Mouse (Mus musculus): ENCODE measurements around the gene Sdhaf2.

The Sdhaf2 gene

DNA sequence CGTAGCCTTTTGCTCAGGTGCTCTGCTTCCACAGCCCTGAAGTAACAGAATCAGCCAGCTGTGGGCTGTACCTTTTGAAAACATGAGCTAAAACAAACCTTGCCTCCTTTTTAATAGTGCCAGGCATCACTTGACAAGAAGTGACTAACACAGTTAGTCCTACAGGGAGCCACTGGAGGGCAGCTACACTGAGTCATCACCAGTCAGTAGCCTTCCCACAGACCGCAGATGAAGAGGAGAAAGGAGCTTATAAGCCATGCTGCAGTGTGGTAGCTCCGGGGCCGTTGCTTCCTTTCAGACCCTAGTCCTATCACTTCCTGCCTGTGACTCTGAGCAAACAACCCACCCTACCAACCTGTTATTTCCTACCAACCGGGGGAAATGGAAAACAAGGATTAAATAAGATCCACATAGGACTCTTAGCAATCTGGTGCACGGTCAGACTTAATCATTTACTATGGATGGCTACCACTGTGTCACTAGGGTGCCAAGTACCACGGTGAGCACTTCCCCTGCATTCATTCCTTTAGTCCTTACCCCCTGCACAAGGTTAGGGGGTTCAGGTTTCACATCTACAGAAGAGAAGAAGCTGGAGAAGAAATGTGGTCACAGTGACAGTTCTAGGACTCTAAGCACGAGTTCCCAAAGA is 28.3 kb downstream of the Sdhaf2 start:
- no peak for DNase-seq

DNA sequence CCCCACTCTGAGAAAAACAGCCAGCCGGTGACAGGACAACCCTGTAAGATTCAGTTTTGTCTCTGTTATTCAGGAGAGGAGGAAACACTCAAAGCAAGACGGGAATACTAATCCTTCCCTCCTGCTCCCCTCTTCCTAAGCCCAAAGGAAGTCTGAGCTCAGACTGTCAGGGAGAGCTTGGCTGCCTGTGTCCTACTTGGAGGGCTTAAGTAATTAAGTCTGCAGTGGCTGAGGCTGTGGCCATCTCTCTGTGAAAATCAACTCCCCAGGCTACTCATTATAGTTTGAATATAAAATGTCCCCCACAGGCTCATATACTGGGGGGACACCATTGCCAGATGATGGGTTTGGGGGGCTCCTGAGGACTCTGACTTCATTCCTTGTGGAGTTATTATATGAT is 29.0 kb downstream of the Sdhaf2 start:
- DNase-seq = no peak

DNA sequence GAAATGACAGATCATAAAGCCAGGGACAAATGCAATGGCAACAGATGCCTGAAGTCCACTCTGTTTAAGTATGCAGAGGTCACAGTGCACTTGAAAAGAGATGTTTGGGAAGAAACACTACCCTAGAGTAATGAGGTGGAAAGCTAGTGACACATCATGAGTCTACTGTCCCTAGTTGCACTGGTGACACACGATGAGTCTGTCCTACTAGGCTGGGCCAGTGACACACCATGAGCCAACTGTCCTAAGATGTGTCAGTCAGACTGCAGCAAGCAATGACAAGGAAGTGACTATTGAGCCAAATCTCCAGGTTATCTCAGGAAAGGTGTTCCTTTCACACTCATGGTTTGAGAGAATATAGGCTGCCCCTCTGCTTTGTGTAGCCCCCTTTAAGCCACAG is 30.3 kb downstream of the Sdhaf2 start:
- DNase-seq = no peak

DNA sequence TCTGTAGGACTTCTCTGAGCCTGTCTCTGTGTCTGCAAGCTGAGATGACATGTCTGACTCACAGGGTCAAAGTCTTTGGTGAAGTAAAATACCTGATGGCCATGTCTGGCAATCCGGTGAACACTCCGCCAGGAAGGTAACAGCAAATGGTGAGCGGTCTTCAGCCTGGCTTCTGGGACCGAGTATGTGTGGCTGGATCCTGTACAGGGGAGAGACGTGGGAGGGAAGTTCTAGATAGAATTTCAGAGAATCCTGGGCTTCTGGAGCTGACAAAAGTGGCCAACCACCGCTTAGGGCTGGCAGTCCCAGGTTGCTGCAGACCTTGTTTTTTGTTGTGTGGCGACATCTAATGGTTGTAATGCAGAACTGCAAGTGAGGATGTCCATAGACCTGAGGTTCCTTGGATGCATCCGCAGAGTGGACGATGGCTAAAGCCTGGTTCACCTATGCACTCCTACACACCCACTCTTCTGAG is 39.6 kb downstream of the Sdhaf2 start:
- DNase-seq = peak; percentile 8 to 12

DNA sequence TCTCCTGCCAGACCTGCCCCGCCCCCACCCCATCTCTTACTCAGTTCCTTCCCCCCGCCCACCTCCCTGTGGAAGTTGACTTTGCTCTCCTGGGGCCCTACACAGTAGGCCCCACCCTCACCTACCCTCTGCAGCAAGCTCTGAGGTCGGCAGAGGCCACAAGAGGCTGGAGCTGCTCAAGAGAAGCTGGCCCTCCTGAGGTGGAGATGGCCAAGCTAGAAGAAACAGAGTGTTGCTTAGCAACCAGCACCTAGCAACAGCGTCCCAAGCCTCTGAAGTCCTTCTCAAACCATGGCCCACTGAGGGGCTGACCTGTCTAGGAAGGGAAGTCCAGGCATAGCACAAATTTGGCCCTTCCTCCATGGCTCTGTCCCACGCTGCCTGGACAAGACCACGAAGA is 43.2 kb downstream of the Sdhaf2 start, which contains the start of gene Ppp1r32:
Gene Ppp1r32 (minus strand): TSS at position 226 of the 400 bp plus-strand sequence.
- DNase-seq = no peak

DNA sequence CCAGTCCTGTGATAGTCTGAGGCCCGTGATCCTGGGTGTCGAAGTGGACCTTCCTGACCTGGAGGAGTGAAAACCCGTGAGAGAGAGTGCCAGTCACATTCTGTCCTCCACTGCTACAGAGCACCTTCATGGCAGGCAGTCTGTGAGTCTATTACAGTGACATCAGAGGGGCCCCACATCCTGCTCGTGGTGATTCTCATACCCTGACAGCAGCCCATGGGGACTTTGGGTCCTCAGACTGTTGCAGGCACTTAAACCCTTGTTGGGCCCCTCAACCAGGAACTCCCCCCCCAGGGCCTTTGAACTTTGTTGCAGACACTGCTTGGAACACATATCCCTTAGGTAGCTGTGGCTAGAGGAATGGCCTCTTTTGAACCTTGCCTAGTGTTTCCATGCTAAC is 46.4 kb downstream of the Sdhaf2 start:
- no peak for DNase-seq

DNA sequence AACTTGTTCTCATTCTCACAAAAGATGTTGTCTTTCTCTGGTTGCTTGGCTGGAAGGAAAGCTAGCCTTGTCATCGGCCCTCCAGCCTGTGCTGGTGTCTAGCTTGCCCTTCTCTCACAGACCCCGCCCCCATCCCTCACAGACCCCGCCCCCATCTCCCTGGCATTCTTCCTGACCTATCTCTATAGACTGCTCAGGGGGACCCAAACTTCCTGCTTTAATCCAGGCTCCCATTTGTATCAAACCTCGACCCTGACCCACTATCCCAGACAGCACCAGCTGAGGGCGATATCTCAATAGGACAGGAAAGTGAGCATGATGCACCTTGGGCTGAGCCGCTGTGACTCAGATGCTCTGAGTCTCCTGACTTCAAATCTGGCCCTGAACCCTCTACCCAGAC is 52.2 kb downstream of the Sdhaf2 start:
- no peak for DNase-seq

DNA sequence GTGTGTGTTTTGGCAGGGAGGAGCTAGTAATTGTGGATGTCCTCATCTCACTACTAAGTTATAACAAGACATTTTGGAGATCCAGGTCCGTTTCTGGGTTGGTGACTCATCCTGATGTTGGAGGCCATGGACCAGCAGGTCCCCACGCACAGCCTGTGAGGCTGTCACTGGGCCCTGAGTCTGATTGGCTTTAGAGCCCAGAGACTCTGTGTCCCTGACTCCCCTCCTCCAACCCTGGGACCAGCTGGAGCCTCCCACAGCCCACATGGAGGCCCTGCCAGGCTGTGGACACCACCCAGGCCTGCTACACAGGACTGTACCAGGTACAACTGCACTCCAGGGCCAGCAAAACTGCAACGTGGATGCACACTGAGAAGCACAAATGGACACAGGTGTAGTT is 53.0 kb downstream of the Sdhaf2 start:
- DNase-seq = no peak

DNA sequence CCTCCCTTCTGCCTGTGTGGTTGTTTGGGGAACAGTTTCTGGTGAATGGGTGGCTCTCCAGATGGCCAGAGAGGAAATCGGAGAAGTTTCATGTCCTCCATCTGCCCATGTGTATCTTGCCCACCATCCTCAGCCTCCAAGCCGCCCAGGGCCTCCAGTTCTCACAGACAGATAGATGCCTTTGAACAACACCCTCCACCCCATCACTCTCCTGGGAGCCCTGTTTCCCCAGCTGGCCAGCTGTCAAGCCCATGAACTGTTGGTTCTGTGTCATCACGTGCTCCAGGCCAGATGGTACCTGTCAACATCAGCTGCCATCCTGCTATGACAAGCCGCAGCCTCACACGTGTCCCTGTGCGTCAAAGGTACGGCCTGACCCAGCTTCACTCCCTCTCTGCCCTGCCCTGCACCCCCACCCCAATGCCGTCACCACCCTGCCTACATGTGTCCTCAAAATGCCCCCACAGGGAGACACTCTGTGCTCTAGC is 56.7 kb downstream of the Sdhaf2 start:
- no peak for DNase-seq

DNA sequence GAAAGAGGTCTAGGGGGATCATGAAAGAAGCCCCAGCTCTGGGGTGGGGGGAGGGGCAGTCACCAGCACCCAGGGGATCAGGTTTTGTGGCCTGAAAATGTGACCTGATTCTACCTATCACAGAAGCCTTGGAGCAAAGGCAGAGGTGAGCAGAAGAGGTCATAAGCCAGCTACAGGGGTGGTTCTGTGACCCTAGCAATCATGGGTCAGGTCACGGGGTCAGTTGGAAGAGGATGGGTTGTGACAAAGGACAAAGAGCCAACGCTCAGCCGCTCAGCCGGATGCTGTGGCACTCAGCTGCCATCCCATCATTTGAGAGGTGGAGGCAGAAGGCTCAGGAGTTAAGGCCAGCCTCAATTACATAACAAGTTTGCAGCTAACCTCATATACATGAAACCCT is 61.5 kb downstream of the Sdhaf2 start:
- DNase-seq = no peak

DNA sequence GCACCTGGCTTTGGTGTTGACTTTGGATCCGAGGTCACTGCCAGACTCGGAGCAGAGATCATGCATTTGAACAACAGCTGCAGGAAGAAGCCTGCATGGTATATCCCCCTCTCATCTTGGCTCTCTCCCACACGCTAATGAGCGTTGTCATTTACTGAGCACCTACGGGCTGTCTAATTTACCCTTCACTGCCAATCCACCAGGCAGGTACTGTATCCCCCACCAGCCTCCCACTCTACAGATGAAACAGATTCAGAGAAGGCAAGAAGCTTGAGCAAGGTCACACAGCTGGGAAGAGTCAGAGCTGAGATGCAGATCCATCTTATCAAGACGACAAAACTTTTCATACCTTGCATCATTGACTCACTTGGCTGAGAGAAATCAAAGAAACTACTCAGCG is 64.4 kb downstream of the Sdhaf2 start:
- DNase-seq = no peak

DNA sequence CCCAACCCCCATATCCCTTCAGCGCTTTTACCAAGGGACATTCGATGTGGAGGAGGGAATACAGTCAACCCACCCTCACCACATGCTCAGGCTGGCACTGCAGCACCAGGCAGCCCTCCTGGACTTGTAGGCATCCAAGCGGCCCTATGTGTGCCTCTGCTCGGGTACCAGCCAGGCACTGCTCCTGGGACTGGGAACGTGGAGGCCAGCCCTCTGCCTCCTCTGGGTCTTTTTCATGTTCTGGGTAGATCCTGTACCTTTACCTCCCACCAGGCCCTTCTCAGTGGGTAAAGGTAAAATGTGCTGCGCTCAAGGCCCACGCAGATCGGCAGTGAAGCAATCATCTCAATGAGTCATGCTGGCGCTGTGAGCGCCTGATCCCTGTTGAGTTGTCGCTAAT is 66.0 kb downstream of the Sdhaf2 start:
- no peak for DNase-seq

DNA sequence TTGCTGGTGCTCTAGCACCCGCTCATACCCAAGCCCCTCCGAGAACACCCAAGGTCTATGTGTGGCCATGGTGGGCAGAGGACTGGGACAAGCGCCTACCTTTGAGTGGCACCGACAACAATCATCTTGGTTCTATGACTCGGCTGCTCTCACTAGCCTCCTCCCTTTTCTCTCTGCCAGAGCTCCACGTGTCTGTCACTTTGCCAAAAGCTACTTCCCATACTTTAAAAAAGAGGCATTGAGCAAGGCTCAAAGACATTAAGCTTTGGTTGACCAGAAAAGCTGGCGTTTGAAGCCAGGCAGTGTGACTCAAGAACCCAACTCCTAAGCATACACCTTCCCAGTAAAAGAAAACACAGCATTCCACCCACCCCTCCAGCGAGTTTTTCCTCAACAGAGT is 67.8 kb downstream of the Sdhaf2 start:
- DNase-seq = no peak

DNA sequence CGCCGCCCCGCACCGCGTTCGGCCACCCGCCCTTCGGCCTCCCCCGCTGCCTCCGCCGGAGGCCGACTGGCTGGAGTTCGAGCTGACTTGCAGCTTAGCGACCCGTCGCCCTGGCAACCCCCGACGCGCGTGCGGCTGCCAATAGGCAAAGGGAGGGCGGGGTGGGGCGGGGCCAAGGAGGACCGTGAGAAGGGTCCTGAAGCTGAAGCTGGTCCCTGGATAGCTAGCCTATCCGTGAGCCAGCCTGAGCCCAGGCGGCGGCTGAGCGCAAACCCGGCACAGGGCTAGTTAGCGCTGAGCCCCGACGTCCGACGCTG is 68.5 kb downstream of the Sdhaf2 start:
- DNase-seq = peak in 1 of 2 experiments; percentile 21

DNA sequence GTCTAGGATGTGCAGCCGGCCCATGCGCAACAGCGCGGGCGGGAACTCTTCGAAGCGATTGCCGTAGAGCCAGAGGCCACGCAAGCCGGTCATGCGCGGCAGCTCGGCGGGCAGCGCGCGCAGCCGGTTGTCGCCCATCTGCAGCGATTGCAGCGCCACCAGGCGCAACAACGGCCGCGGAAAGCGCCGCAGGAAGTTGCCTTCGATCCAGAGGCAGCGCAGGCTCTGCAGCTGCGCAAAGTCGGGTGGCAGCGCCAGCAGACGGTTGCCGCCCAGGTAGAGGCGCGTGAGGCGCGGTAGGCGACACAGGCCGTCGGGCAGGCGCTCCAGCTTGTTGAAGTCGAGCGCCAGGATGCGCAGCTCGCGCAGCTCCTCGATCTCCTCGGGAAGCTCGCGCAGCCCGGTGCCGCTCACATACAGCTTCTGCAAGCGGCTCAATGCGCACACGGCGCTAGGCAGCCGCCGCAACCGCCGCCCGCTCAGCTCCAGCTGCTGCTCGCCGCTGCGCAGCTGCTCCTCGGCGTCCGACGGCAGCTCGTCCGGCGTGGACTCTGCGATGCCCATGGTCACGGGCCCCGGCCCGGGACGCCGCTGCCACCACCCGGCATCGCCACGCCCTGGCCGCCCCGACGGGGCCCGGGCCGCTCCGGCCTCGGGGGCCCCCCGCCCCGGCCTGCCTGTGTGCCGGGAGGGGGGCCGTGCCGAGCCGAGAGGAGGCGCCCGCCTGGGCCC is 69.0 kb downstream of the Sdhaf2 start, which contains the start of gene Lrrc10b:
Gene Lrrc10b (minus strand): TSS at position 722 of the 732 bp plus-strand sequence.
- peak; percentile 55 for DNase-seq

DNA sequence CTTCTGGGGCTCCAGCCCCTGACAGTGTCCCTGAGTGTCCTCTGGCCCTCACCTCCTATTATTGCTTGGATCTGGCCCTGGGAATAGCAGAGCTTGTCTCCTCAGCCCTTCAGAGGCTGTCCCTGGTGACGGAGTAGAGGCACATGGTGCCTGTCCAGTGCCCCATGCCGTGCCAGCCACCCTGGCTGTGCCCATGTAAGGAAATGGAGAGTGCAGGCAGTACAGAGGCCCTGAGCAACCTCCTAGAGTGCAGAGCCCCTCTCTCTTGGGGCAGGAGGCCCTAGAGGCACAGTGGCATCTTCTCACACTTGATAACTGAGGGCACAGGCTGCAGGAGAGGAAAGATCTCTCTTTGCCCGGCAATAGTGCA is 70.5 kb downstream of the Sdhaf2 start:
- DNase-seq = no peak

DNA sequence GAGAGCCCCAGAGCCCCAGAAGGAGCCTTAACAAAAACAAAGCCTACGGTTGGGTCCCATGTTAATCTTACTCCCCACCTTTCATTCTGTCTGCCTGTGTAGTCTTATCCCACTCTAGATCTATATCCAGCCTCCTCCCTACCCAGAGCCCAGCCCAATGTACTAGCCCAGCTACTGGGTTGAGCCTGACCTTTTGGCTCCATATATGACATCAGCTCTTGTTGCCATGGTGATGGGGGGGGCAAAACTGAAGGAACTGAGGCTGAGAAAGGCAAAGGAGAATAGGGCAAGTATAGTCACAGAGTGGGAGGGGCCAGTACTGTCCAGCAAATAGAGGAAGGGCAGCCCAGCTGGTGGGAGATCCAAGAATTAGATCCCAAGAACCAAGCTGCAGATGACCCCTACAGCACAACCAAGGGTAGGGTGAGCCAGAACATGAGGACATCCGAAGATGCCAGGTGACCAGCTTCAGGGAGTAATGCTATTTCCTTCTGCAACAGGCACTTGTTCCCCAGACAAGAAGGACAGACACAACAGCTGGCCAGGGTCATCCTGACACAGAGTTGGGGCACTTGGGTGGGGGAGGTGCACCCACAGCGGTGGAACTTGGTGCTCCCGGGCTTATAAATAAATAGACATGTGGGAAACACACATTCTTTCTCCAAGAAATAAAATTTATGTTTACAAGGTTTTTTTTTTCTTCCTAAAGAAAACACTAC is 71.1 kb downstream of the Sdhaf2 start:
- no peak for DNase-seq
